Mouse (Mus musculus) regulatory T cell (primary cell): ENCODE measurements around the gene Nop2.

ENCODE experiments used
- in situ Hi-C: fragments of 300-600 bp; cut with MboI, MseI; formaldehyde crosslinking; loops from one replicate; pipeline ENCODE4 v1.15.1; 2025; ENCODE audit warnings: high pct_unique_total_duplicates

Nop2 gene

DNA sequence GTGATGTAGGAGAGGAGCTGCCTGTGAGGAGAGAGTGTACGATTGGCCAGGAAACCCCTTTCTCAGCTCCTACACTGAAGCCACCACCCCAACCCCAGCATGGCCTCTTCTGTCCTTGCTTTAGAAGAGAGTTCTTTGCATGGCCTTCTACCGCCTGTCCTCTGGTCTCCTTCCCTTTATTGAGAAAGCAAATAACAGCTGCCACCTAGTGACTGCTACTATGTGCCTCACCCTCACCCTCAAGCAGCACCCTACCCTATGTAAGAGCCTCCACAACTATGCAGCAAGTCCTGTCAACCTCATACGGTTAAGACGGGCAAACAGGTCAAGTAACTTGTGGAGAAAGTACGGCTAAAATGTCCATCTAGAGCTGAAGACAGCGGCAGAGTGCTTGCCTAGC is 38.5 kb downstream of the Nop2 start:
- in situ Hi-C loops, result loop anchor here (5.0 kb wide), 1 partner anchor 48 kb away; no protein-coding TSS in a partner anchor

DNA sequence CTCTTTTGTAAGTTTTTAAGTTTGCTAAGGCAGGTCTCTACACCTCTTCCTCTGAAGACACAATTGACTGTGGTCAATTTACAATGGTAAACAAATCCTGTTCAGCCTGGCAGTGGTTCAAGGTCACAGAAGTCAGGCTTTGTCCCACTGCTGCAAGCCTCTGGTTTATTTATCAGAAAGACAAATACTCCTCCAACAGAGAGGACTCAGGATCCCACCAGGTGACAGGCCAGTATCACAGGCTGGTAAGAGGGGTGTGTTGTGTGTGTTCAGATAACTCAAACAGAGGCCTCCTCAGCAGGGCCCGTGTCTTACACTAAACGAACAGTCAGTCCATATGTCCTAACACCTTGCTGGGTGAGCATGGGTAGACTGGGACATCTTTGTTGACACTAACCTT is 40.8 kb downstream of the Nop2 start:
- in situ Hi-C loops, result loop anchor here (5.0 kb wide), 1 partner anchor 50 kb away; no protein-coding TSS in a partner anchor

DNA sequence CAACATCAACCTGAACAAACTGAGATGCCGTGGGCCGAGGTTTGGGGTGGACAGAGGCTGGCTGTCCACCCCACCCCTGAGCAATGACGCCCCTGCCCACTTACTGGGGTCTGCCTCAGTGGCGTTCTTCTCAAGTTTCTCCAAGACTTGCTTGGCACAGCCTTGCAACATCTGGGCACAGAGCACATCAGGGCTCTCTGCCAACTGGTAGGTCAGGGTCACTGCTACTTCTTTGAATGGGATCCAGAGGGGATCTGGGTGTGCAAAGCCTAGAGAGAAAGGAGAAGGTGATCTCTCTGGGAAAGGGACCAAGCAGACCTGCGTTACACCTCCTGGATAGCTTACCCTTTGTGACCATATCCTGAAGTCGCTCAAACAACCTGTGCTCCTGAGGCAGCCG is 41.5 kb downstream of the Nop2 start:
- in situ Hi-C loops, result loop anchor here (5.0 kb wide), 1 partner anchor 51 kb away; no protein-coding TSS in a partner anchor

DNA sequence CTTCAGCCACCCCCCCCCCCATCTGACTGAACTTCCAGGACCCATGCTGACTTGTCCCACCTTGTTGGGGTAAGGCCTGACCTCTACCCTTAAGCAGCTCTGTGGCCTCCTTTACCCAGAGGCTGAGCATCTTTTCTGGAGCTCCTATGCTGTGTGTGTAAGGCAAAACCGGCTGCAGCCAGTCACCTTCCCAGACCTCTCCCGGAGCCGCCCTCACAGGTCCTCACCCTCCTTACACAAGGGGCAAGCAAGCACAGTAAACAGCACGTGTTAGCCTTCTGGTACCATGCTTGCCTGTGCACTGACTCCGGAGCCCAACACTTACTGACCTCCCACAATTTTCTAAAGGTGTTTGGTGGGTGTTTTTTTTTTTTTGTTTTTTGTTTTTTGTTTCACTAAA is 43.8 kb downstream of the Nop2 start:
- in situ Hi-C loops, result no loop called here

DNA sequence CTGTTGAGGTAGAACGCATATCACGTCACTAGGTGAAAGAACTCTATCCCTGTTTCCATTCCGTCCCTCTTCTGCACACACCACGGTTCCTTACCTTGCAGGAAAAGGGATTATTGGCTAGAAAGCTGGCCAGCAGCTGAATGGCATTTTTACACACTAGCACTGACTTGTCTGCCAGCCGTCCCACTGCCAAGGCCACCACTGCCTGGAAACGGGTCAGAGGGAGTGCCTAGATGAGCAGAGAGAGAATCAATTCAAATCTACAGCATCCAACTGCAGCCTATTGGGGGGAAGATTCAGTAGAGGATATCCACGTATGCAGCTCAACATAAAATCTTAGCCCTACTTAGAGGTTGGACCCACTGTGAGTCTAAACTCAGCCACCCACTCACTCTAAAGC is 47.9 kb downstream of the Nop2 start:
- in situ Hi-C loops, result no loop called here

DNA sequence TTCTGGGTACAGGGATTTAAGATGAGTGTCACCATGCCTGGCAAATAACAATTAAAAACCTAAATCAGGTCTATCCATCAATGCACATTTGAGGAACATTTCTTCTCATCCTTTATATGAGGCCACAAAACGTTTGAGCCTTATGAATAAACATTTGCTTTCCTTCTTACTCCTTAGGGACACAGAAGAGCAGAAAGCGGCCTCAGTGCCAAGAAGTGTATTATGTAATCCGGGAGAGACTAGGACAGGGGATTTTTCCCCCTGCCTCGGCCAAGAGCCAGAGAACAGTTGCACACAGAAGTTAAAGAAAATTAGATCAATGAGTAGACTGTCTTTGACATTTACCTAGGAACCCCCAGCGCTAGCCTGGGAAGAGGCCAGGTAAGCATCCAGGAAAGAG is 50.4 kb downstream of the Nop2 start:
- in situ Hi-C loops, result no loop called here

DNA sequence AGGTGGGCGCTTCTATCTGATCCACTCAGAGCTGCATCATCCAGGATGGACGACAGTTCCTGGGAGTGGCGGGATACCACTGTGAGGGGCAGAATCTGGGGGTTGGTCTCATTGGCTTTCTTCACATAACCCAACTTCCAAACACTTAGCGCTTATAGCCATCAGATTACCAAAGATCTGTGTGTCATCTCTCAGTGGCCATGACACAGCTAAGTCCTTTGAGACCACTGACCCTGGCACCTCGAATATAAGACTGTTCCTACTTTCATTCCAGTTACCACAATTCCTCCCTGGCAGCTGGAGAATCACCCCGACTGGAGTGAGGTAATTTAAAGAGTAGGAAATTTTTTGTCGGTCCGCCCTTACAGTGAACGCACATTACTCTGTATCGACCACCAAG is 54.5 kb downstream of the Nop2 start:
- in situ Hi-C loops, result no loop called here

DNA sequence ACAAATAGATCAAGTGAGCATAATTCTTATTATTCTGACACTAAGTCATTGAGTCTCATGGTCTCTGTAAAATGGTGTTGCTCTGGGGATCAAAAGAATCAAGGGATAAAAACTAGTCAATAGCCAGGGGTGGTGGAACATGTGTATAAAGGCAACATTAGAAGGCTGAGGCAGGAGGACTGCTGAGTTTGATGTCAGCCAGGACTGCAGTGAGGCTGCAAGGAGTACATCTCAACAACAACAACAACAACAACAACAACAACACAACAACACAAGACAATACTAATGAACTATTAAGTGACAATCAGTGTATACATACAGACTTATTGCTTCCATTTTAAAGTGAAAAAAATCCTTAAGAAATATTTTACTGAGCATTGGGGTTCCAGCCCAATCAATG is 59.1 kb downstream of the Nop2 start:
- in situ Hi-C loops, result no loop called here

DNA sequence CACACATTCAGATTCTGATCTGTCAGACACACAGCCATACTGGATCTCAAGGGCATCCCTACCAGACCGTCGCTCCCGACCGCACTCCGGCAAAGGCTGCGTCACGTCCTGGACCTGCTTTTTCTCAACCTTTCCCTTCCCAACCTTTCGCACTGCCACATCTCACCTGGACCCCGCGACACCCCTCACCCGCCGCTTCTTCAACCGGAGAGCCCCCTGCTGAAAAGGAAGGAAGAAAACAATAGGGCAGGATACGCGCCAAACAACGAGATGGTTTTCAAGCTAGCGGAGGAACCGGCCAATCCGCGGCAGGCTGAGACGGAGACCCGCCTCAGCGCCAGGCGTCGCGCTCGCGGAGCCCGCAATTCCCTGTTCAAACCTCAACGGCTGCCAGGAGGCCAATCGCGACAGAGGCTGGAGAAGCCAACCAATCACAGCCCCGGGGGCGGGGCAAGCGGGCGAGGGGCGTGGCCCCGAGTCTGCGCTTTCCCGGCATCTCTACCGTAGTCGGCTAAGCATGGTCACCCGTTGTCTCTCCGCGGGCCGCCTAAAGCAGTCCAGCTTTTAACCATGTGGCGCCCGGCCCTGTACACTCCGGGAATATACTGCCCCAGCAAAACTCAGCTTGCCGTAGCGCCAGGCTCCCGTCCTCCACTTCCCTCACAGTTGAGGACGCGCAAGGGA is 59.8 kb downstream of the Nop2 start, which contains the start of the genes Ncapd2 and Mrpl51:
Gene Ncapd2, minus strand, starts transcription at position 370 of the 684 bp plus-strand sequence.
Gene Mrpl51, plus strand, starts transcription at position 470 of the 684 bp plus-strand sequence.
- in situ Hi-C loops, result no loop called here

DNA sequence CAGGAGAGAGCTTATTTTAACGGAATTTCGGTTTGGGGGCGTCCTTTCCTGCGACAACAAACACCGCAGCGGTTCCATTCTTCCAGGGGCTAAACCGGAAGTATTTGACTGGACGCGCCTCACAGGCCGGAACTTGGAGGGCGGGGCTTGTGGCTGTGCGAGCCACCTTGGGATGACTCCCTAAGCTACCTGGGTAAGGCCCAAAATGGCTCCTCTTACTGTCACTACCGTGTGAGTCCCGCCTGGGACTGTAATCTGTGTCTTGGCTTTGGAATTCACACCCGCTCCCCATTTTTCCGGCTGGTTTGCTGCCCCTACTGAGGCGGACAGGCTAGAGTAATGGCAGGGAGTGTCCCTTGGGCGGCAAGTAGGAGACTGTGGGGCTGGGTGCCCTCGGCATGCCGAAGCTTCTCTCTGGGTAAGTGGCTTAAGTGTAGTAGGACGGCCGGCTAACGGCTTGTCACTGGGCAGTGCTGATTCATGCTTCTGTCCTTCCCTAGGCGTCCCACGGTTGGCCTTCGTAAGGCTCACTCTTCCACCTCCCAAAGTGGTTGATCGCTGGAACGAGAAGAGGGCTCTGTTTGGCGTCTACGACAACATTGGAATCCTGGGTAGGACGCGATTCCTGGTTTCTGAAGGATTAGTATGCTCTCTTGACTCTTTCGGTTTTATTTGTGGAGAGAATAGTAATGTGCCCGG is 60.5 kb downstream of the Nop2 start:
- in situ Hi-C loops, result no loop called here

DNA sequence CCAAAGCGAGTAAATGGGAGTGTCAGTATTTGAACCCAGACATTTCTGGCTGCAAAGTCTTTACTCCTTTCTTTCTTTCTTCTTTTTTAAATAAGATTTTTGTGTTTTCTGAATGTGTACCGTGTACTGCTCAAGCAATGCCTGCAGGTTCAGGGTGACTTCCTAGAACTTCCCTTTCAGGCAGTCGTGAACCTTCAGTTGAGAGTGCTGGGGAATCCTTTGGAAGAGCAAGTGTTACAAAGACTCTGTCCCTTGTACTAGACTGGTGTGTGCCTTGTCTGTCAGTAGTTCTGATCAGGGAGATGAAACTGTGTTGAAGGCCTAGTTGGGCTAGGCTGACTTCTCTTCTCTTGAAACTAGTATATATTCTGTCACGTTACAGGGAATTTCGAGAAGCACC is 61.1 kb downstream of the Nop2 start:
- in situ Hi-C loops, result no loop called here

DNA sequence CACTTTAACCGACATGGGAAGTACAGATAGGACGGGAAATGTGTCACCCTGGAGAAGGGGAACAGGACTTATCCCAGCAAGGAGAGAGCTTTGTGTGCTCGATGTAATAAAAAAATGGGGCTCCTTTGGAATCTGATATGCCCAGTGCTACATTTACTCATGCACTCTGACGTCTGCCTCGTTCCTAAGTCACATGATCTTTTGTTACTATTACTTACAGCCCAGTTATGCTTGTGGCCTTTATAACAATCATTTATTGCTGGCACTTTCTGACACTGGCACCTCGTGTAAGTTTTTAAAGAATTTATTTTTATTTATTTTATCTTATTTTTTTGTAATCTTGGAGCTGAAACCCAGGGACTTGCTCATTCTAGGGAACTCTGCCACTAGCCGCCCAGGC is 61.7 kb downstream of the Nop2 start:
- in situ Hi-C loops, result no loop called here
